Mouse (Mus musculus): ENCODE measurements around the gene Hivep3. TPM values are rescaled to one million over a fixed set of nuclear protein-coding genes. Genes with fewer than 3 reads are reported as not detected.
A peak's percentile ranks its signal among the peaks of the same experiment; 100 is the strongest.

The Hivep3 gene
- polyA plus RNA-seq, 1 experiment from 2014 or later: 3.2 TPM

DNA sequence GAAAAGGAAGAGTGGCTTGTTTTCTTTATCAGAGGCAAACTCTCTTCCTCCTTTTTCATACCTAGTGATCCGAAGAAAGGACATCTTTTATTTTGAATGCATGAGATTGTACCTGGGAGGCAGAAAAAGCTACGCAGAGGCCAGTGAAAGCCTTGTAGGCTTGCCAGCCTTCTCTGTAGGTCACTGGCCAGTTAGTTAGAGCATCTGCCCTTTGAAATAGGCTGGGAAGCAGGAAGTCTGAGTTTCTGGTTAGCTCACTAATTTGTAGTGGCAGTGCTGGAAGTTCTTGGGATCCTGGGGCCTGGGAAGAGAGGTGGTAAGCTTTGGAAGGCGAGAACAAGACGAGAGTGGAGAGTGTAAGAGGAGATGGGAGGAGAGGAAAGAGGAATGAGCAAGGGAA, 95.4 kb downstream of the Hivep3 start:
- Histone ChIP-seq H3K4me3 (no peak overlapping the region), H3K4me2 (no peak overlapping the region), H3K9ac (no peak overlapping the region), H3K36me3 (no peaks in the 10 kb centered on the region), H3K27ac (no peak overlapping the region), H3K27me3 (no peaks in the 10 kb centered on the region), H3K9me3 (no peaks in the 10 kb centered on the region), H3K4me1 (no peaks in the 10 kb centered on the region)
- no peak for ATAC-seq (ENCODE audit: insufficient number of reproducible peaks, low FRiP score, low TSS enrichment, low read depth)
- 67% methylated on average over 4 of the region's 4 CpGs for WGBS

DNA sequence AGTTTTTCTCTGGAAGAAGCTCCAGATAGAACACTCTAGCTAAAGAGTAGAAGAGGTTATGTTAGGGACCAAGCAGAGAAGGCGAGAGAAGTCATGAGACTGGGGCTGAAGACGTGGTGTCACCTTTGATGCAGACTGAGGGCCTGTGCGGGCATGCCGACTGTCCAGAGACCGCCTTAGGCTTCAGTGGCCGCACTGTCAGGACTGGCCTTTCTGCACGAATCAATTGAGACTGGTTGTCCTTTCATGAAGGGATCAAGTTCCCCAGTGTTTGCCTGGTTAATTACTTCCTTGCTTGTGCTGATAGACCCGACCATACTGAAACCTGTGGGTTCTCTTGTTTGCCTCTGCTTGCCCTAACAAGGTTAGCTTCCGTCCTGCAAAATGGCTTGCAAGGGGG, 99.7 kb downstream of the Hivep3 start:
- 53% methylated on average over 9 of the region's 9 CpGs for WGBS
- ATAC-seq (ENCODE audit: insufficient number of reproducible peaks, low FRiP score, low TSS enrichment, low read depth): no peak
- Histone ChIP-seq H3K27ac (no peak overlapping the region), H3K27me3 (no peaks in the 10 kb centered on the region), H3K4me2 (no peak overlapping the region), H3K9me3 (no peaks in the 10 kb centered on the region), H3K36me3 (no peaks in the 10 kb centered on the region), H3K9ac (no peak overlapping the region), H3K4me3 (no peak overlapping the region), H3K4me1 (no peaks in the 10 kb centered on the region)

DNA sequence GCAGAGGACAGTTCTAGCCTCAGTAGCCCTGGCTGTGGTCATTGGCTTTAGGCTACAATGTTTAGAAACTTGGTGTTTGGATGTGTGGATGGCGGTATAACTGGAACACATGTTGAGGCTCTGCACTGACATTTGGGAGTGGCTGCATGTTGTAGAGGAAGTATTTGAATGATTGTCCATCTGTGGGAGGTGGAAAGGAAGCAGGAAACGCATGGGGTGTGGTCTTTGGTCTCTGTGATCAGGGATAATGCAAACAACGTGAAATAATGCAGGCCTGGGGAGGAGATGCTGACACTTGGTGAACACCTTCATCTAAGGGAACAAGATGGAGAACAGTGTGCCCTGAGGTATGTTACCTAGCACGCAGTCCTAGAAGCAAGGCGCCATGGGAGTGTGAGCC, 100.3 kb downstream of the Hivep3 start:
- Histone ChIP-seq H3K4me2 (no peak overlapping the region), H3K27ac (no peak overlapping the region), H3K9me3 (no peaks in the 10 kb centered on the region), H3K9ac (no peak overlapping the region), H3K4me3 (no peak overlapping the region), H3K36me3 (no peaks in the 10 kb centered on the region), H3K4me1 (no peaks in the 10 kb centered on the region), H3K27me3 (no peaks in the 10 kb centered on the region)
- no peak for ATAC-seq (ENCODE audit: insufficient number of reproducible peaks, low FRiP score, low TSS enrichment, low read depth)
- WGBS: 63% methylated on average over 5 of the region's 5 CpGs

DNA sequence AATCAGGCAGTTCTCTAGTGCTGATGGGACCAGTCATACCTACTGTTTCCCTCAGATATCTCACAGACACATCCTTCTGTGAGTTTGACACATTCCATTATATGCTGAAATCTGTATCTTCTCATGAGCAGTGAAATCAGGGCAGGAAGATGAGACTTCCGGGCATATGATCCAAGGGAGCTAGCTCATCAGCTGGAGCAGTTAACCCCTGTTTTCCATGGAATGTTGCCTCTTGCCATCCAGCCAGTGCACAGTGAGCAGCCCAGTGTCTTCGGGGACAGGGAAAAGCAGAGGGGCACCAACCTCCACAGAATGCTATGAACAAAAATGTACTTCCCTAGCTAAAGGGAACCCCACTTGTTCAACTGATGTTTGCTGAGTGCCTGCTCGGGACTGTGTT, 102.6 kb downstream of the Hivep3 start:
- Histone ChIP-seq H3K4me3 (no peak overlapping the region), H3K9me3 (no peaks in the 10 kb centered on the region), H3K4me2 (no peak overlapping the region), H3K4me1 (no peaks in the 10 kb centered on the region), H3K27ac (no peak overlapping the region), H3K9ac (no peak overlapping the region), H3K27me3 (no peaks in the 10 kb centered on the region), H3K36me3 (no peaks in the 10 kb centered on the region)
- no peak for ATAC-seq (ENCODE audit: insufficient number of reproducible peaks, low FRiP score, low TSS enrichment, low read depth)
- WGBS: 76% methylated on average over 3 of the region's 3 CpGs

DNA sequence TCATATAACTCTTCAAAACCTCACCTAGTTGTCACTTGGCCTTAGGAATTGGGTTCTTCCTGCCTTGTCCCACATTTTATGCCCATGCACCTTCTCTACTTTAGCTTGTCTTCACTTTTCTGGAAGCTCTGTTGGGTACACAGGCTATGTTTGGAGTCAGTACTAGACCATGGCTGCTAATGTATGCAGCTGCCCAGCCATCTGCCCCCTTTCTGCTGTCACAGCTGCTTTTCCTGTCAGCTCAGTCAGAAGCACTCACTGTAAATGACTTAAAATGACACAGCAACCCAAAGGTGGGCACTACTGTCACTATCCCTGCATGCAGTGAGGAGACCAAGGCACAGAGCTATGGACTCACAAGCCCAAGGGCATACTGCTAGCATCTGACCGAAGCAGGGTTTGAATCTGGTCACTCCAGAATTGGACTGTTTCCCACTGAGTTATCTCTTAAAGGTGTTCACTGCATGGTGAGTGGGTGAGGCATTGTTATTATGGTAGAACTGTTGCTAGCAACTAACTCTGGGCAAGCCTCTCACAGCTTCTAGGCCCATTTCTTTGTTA, 104.0 kb downstream of the Hivep3 start:
- no peak overlapping the region for H3K27ac ChIP-seq
- no peak overlapping the region for H3K9ac ChIP-seq
- no peaks in the 10 kb centered on the region for H3K9me3 ChIP-seq
- WGBS: 93% methylated on average over 1 of the region's 1 CpGs
- H3K27me3 ChIP-seq: no peaks in the 10 kb centered on the region
- no peaks in the 10 kb centered on the region for H3K36me3 ChIP-seq
- H3K4me2 ChIP-seq: no peak overlapping the region
- no peak for ATAC-seq (ENCODE audit: insufficient number of reproducible peaks, low FRiP score, low TSS enrichment, low read depth)
- H3K4me3 ChIP-seq: no peak overlapping the region
- no peaks in the 10 kb centered on the region for H3K4me1 ChIP-seq

DNA sequence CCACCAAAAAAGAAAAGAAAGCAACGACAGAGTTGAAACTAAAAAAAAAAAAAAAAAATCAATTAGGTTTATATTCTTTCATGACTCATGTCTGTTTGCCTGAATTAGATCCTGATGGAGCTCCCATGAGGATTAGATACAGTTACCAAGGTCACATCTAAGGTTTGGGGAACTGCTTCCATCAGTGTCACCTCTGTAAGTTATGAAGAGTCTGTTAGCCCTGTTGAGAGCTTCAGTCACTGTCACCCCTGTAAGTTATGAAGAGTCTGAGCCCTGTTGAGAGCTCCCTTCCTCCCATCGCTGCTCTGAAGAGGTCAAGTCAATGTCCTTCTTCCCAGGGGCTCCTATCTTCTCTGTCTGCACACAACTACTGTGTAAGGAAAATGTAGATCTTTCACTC, 104.7 kb downstream of the Hivep3 start:
- WGBS: 78% methylated on average over 2 of the region's 2 CpGs
- H3K9me3 ChIP-seq: no peaks in the 10 kb centered on the region
- no peak overlapping the region for H3K4me3 ChIP-seq
- H3K4me2 ChIP-seq: no peak overlapping the region
- H3K27ac ChIP-seq: no peak overlapping the region
- H3K4me1 ChIP-seq: no peaks in the 10 kb centered on the region
- no peaks in the 10 kb centered on the region for H3K27me3 ChIP-seq
- H3K9ac ChIP-seq: no peak overlapping the region
- H3K36me3 ChIP-seq: no peaks in the 10 kb centered on the region
- ATAC-seq (ENCODE audit: insufficient number of reproducible peaks, low FRiP score, low TSS enrichment, low read depth): no peak

DNA sequence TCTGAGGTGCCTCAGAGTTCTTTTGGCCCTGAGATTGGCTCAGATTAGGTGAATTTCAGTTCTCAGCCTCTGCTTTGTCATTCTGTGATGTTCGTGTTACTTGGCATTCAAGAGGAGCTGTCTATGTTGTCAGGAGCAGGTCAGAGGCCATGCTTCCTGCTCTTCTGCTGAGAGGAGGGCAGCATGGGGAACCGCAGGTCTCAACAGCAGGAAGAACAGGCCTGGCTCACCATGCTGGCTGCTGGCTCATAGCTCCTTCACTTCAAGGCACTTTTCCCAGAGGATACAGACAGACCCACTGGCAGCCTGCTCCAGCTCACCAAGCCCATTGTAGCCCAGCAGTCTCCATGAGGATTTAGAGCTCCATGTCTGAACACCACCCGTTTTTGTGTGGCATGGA, 109.7 kb downstream of the Hivep3 start:
- WGBS: 59% methylated on average over 3 of the region's 3 CpGs
- no peak for ATAC-seq (ENCODE audit: insufficient number of reproducible peaks, low FRiP score, low TSS enrichment, low read depth)

DNA sequence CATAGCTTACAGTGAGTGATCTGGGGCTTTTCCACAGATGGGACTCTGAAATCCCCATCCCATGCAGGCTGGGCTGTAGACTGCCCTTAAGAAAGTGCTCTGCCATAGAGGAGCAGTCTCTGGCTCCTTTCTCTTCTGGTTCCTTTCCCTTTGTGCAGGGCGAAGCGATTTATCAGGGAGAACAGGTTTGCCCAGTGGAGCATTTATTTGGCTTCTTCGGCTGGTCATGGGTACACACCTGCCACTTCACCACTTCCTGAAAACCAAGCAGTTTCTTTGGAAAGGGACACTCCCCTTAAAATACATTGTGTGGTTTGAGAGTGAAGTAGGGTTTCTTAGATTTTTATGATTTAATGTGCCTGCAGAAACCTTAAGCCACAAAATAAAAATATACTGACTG, 110.7 kb downstream of the Hivep3 start:
- H3K9ac ChIP-seq: no peak overlapping the region
- no peak overlapping the region for H3K4me2 ChIP-seq
- WGBS: 58% methylated on average over 3 of the region's 3 CpGs
- no peaks in the 10 kb centered on the region for H3K9me3 ChIP-seq
- ATAC-seq (ENCODE audit: insufficient number of reproducible peaks, low FRiP score, low TSS enrichment, low read depth): no peak
- no peak overlapping the region for H3K4me3 ChIP-seq
- no peaks in the 10 kb centered on the region for H3K36me3 ChIP-seq
- H3K4me1 ChIP-seq: no peaks in the 10 kb centered on the region
- no peaks in the 10 kb centered on the region for H3K27me3 ChIP-seq
- no peak overlapping the region for H3K27ac ChIP-seq

More for the DNA sequence above, 109.7 kb downstream of the Hivep3 start:
- Histone ChIP-seq H3K4me3 (no peak overlapping the region), H3K9ac (no peak overlapping the region), H3K9me3 (no peaks in the 10 kb centered on the region), H3K27ac (no peak overlapping the region), H3K4me1 (no peaks in the 10 kb centered on the region), H3K27me3 (no peaks in the 10 kb centered on the region), H3K4me2 (no peak overlapping the region), H3K36me3 (no peaks in the 10 kb centered on the region)

DNA sequence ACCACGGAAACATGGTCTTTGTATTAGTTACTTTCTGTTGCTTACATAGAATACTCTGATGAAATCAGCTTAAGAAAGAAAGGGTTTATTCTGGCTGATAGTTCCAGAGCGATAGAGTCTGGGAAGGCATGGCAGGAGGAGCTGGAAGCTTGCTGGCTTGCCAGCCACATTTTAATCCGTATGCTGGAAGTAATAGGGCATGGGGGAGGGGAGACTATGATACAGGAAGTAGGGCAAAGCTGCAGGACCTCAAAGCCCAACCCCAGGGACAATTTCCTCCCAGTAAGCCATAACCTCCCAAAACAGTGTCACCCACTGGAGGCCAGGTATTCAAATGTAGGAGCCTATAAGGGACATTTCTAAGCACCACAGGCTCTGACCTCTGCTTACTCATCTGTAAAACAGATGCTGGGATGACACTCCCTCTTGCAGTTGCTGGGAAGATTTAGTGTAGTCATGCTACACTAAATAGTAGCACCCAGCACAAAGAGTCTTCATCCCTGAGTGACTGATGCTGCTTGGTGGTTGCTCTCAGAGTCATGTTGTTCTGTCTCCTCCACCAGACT, 112.1 kb downstream of the Hivep3 start:
- H3K9me3 ChIP-seq: no peaks in the 10 kb centered on the region
- no peak overlapping the region for H3K9ac ChIP-seq
- no peak overlapping the region for H3K4me2 ChIP-seq
- no peaks in the 10 kb centered on the region for H3K4me1 ChIP-seq
- 59% methylated on average over 3 of the region's 3 CpGs for WGBS
- no peak overlapping the region for H3K4me3 ChIP-seq
- H3K36me3 ChIP-seq: no peaks in the 10 kb centered on the region
- H3K27me3 ChIP-seq: no peaks in the 10 kb centered on the region
- ATAC-seq (ENCODE audit: insufficient number of reproducible peaks, low FRiP score, low TSS enrichment, low read depth): no peak
- H3K27ac ChIP-seq: no peak overlapping the region

DNA sequence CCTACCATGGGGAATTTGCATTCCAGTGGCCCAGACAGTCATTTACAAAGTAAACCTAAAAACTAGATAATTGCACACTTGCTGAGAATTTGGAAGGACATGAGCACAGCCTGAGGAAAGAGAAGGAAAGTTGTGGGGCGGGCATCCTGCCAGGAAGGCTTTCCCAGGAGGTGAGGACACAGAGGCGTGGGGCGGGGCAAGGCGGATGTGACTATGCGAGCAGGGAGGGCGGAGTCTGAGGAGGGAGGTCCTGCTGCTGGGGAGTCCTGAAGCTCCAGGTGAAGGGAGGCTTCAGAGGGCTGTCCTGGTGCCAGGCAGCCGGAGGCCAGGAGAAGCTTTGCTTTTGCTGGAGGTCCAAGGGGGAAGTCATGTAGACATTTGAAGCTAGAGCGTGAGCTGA, 118.9 kb downstream of the Hivep3 start:
- Histone ChIP-seq H3K4me3 (no peak overlapping the region), H3K4me1 (peaks cover 12% of the 10 kb centered on the region), H3K36me3 (no peaks in the 10 kb centered on the region), H3K27me3 (no peaks in the 10 kb centered on the region), H3K4me2 (no peak overlapping the region), H3K27ac (no peak overlapping the region), H3K9ac (no peak overlapping the region), H3K9me3 (no peaks in the 10 kb centered on the region)
- WGBS: 56% methylated on average over 8 of the region's 8 CpGs
- 0 out of 2 replicates have a peak, but pooled peaks have one; percentile 50 for ATAC-seq (ENCODE audit: insufficient number of reproducible peaks, low FRiP score, low TSS enrichment, low read depth)

DNA sequence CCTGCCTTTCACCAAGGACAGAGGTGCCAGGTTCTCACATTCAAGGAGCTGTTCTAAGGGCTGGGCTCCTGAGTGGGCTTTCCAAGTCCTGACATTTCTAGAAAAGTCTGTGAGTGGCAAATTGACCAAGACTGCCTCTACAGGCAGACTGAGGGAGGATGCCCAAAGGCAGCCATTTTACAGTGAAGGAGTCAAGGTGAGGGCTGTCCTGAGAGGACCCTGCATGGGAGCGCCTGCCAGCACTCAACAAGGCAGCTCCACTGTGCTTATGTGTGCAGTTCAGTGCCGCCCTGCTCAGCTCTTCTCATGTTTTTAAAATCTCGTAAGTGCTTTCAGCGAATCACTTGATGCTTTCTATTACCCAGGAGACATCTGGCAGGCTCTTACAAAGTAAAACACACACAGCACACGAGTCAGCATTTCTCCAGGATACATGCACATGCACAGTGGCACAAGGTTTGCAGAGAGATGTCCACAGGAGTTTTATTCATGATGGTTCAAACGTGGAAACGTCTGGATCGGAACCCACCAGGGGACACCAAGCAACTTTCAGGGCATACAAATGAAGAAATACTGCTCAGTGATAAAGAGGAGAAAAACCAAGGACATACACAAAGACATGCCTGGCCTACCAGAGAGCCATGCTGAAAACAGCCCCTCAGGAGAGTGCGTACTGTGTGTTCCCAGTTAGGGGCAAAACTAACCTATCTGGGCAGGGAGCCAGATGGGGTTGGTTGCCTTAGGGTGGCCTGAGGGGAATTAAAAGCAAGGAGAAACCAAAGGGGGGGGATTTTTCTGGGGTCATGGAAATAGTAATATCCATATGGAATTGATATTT, 120.9 kb downstream of the Hivep3 start:
- peaks cover 12% of the 10 kb centered on the region for H3K4me1 ChIP-seq
- H3K9ac ChIP-seq: no peak overlapping the region
- H3K36me3 ChIP-seq: no peaks in the 10 kb centered on the region
- H3K27ac ChIP-seq: no peak overlapping the region
- no peak overlapping the region for H3K4me2 ChIP-seq
- no peak overlapping the region for H3K4me3 ChIP-seq
- no peaks in the 10 kb centered on the region for H3K27me3 ChIP-seq
- no peak for ATAC-seq (ENCODE audit: insufficient number of reproducible peaks, low FRiP score, low TSS enrichment, low read depth)
- no peaks in the 10 kb centered on the region for H3K9me3 ChIP-seq
- WGBS: 55% methylated on average over 9 of the region's 9 CpGs

DNA sequence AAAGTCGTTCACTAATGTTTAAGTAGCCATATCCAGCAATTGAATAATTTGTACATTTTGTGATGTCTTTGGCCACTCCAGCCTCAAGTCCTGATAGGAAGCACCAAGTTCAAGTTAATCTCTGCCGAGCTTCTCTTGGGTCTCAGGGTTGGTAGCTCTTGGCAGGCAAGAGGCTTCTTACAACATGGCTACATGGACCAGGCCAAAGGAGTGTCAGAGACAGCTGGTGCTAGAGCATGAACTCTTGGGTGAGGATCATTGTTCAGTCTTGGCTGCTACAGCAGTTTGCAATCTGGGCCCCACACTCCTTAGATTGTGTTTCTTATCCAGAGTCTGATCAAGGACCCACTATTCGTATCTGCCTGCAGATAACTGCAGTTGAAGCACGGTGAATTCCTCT, 125.9 kb downstream of the Hivep3 start:
- peaks cover 7% of the 10 kb centered on the region; the same call in 1 of the 2 replicates for H3K27me3 ChIP-seq
- H3K27ac ChIP-seq: no peak overlapping the region
- 65% methylated on average over 4 of the region's 4 CpGs for WGBS
- H3K9ac ChIP-seq: no peak overlapping the region
- H3K36me3 ChIP-seq: no peaks in the 10 kb centered on the region
- no peaks in the 10 kb centered on the region for H3K9me3 ChIP-seq
- 0 out of 2 replicates have a peak, but pooled peaks cover 4% of the 10 kb centered on the region for H3K4me1 ChIP-seq
- no peak overlapping the region for H3K4me3 ChIP-seq
- ATAC-seq (ENCODE audit: insufficient number of reproducible peaks, low FRiP score, low TSS enrichment, low read depth): no peak
- H3K4me2 ChIP-seq: no peak overlapping the region
